Mouse (Mus musculus) thymus, postnatal 25 days (tissue): ENCODE measurements around the gene Vmn2r70.

Experiments
- DNase-seq: peaks from one replicate; pipeline ENCODE4 v3.0.0; 2022

The Vmn2r70 gene

GRCm38 (mm10) chr7:85569092-85569491, at the start of gene Vmn2r70:
Vmn2r70 (minus strand) TSS chr7:85569192.
- DNase-seq: no peak

- DNase-seq: no peak
These were observed 6.2 kb downstream of the Vmn2r70 start, which contains the start of gene Vmn2r71 for GRCm38 (mm10) chr7:85562787-85563186. Vmn2r71 (plus strand) TSS chr7:85563087.

- DNase-seq: no peak
These were observed 25.9 kb downstream of the Vmn2r70 start for GRCm38 (mm10) chr7:85543118-85543517.

- no peak for DNase-seq
These were observed 26.9 kb downstream of the Vmn2r70 start for GRCm38 (mm10) chr7:85542108-85542507.
